Mouse (Mus musculus): ENCODE data around the gene Ctrc.
A peak's percentile ranks its signal among the peaks of the same experiment; 100 is the strongest.
"Not testable (repeated sequence)": the region's sequence is repeated elsewhere in the genome, so short reads cannot be mapped to it uniquely, and the experiment has no call there.

Ctrc gene

DNA sequence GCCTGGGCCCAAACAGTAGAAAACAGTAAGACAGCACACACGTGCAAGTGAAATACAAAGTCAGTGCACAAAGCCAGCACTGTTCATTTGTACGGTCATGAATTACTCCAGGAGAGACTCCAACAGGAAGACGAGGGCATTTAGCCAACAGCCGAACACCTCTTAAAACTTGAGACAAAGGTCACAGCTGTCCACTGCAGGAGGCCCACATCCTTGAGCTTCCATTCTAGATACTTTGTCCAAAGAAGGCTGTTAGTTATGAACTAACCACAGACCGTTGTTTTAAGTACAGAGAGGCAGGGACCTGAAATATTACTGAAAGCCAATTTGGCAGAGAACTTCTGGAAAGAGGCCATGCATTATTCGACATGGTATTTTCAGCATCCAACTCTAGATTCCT, 59.1 kb downstream of the Ctrc start:
- DNase-seq (ENCODE audit: low read depth, low spot score): no peak

DNA sequence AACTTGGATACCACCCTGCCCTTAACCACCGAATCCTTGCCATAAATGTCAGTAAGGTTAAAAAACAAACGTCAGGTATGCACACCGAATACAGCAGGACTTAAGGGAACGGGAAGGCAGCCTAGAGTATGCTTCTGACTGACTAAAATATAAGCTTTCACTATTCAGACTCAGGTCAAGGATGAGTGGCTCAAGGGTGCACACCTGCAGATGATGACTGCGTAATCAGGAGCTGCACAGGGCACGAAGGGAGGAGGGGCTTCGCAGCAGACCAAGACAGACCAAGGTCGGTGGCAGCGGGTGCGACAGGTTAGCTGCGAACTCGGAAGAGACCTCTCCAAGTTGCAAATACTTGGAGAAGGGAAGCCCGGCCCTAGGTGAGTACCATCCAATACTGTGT, 60.0 kb downstream of the Ctrc start:
- DNase-seq (ENCODE audit: low read depth, low spot score): no peak

DNA sequence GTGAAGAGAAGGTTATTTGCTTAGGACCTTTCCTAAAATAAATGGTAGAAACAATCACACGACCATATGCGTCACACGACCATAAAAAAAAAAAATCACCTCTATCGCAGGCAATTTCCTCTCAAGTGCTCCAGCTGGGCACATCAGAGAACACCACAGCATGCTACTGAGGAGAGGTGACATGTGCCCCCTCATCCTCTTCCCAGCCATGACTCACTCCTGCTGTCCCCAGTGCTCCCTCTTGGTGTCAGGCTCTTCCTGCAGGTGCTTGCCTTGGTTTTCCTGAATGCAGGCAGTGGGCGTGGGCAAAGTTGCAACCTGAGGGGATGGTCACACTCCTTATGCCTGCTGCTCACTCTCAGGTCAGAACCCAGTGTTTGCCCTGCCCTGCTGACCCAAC, 61.3 kb downstream of the Ctrc start:
- no peak for DNase-seq (ENCODE audit: low read depth, low spot score)

DNA sequence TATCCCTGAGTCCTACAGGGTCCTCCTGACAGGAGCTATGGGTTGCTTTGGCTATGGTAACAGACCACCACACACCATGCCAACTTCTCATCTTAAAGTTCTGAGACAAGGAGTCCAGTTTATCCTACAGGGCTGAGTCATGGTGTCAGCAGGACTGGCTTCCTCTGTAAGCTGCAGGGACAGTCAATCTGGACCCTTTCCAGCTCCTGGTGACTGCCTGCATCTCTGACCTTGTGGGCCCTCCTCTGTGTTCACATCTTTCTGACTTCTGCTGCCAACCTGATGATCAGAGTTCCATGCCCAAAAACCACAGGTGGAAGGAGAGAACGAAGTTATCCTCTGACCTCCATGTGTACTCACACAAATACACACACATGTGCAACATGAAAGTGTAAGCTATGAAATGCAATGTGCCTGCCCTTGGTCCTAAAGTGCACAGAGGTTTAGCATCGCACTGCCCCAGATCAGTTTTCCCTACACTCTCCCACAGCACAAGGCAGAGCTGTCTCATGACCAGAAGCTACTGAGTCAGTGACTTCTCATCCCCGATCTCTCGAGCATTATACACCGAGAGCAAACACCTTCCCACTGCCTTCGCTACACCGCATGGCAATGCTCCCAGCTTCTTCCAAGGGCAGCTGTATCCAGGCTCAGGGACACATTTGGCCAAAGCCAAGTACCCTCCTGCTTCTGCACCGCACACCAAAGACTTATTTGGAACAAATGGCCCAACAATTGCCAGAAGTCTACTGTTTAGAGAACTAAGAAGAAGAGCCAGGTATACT, 64.8 kb downstream of the Ctrc start:
- DNase-seq (ENCODE audit: low read depth, low spot score): no peak

DNA sequence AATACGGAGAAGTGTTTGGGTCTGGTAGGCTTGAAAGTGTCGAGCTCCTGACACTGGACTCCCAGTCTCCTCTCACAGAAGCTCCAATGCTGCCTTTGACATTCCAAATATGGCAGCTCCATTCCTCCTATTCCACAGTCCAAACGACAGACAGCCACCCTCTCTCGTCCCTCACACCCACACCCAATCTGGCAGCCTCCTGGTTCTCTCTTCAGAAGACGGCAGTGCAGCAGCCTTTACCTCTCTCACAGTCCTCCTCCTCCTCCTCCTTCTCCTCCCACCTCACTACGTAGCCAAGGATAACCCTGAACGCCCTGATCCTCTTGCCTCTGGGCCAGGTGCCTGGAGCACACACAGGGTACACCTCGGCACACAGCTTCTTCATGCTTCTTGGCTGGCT, 66.3 kb downstream of the Ctrc start:
- no peak for DNase-seq (ENCODE audit: low read depth, low spot score)

GRCm38 (mm10) chr4:141773019-141773418, 73.1 kb downstream of the Ctrc start:
- not testable (repeated sequence) for DNase-seq (ENCODE audit: low read depth, low spot score)

DNA sequence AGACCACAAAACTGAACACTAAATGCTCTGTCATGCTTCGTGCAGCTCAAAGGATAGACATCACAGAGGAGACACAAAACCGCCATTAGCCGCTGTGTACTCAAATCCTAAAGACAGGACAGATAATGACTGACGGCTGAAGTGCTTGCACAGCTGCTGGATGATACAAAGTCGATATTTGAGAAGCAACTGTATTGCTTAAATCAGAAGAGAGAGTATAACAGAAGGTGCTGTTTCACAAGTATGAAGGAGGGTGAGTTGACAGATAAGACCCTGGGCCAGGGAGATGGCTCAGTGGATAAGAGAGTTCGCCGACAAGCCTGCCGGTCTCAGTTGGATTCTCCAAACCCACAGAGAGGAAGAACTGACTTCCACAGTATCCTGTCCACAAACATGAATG, 74.3 kb downstream of the Ctrc start:
- DNase-seq (ENCODE audit: low read depth, low spot score): no peak

- DNase-seq (ENCODE audit: low read depth, low spot score): no peak
These were observed 76.5 kb downstream of the Ctrc start for GRCm38 (mm10) chr4:141769501-141770160.

- peak; percentile 60 for DNase-seq (ENCODE audit: low read depth, low spot score)
These were observed 78.7 kb downstream of the Ctrc start for GRCm38 (mm10) chr4:141767353-141768036.

GRCm38 (mm10) chr4:141766668-141767352, 79.3 kb downstream of the Ctrc start:
- peak; percentile 45 for DNase-seq (ENCODE audit: low read depth, low spot score)

GRCm38 (mm10) chr4:141766316-141766667, 79.9 kb downstream of the Ctrc start:
- no peak for DNase-seq (ENCODE audit: low read depth, low spot score)

DNA sequence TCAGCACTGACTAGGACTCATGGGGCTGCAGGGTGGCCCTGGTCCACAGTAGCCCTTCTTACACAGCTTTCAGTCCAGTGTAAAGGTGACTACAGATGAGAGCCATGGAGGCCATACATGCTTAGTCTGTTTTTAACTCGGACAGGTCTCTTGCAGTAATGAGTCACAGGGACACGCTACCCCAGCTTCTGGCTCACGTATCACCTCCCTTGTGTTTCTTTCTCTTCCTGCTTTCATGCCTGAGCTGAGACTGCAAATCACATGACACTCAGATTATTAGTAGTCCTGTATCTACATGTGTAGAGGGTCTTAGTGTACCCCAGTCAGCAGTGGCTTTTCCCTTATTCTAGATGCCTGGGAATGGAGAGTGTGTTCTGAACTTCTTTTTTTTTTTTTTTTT, 81.2 kb downstream of the Ctrc start:
- no peak for DNase-seq (ENCODE audit: low read depth, low spot score)

Data from skeletal muscle tissue, adult 2 months (tissue).